Mouse (Mus musculus): Measurements from ENCODE around the gene Amdhd1. TPM values are rescaled to one million over a fixed set of nuclear protein-coding genes. Genes with fewer than 3 reads are reported as not detected.
A peak's percentile ranks its signal among the peaks of the same experiment; 100 is the strongest.

The Amdhd1 gene
- polyA plus RNA-seq (2015; fragmentation: Nextera tagmentation; extraction: Ambion mirVana) = 1.3 and 1.7 TPM in 2 replicates

DNA sequence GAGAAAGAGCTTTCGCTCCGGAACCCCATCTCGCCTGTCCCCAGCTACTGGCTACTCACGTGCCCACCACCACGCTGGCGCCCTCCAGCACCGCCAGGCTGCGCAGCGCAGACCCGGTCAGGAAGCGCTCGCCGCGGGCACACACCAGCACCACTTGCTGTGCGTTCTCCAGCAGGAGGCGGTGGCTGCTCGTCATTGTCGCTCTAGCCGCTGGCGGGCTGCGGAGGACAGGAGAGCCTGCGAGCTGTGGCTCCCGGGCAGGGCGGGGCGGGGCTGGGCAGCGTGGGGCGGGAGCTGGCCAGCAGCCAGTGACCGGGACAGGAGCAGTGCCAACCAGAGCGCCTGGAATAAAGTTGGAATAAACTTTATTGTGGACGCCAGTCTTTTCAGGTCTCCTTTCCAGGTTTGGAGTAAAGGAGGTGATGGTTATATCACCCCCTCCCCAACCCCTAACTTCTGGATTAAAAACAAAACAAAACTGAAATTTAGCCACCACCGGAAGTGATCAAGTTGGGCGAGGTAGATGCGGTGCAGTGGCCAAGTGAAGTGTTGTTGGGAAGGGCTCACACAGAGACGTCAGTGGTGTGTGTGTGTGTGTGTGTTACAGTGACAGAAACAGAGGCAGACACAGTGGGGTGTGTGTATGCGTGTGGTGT lies at the start of gene Amdhd1:
Gene Amdhd1 (minus strand): TSS at position 259 of the 656 bp plus-strand sequence.
- peak within 1 kb of the TSS; percentile 72 for H3K4me2 ChIP-seq (ENCODE audit: low read depth, low read length)
- H3K36me3 ChIP-seq (ENCODE audit: control insufficient read depth, insufficient read depth, low read length) = no peaks in the 10 kb centered on the region
- H3K9me3 ChIP-seq (replicated peaks; ENCODE audit: control insufficient read depth, low read length) = no peaks in the 10 kb centered on the region
- H3K4me3 ChIP-seq (replicated peaks; ENCODE audit: low read length) = peak within 1 kb of the TSS; percentile 48
- peaks cover 8% of the 10 kb centered on the region for H3K4me1 ChIP-seq (ENCODE audit: control insufficient read depth, insufficient read depth, low read length)
- ATAC-seq (ENCODE audit: insufficient read depth, low FRiP score) = peak; percentile 95
- H3K9ac ChIP-seq (ENCODE audit: low read length) = peak within 1 kb of the TSS; percentile 61
- WGBS = 2% methylated on average over 35 of the region's 35 CpGs
- H3K27ac ChIP-seq (ENCODE audit: low read length) = no peak within 1 kb of the TSS
- no peaks in the 10 kb centered on the region; the same call in 1 of the 2 replicates for H3K27me3 ChIP-seq (ENCODE audit: control insufficient read depth, insufficient read depth, low read length)

DNA sequence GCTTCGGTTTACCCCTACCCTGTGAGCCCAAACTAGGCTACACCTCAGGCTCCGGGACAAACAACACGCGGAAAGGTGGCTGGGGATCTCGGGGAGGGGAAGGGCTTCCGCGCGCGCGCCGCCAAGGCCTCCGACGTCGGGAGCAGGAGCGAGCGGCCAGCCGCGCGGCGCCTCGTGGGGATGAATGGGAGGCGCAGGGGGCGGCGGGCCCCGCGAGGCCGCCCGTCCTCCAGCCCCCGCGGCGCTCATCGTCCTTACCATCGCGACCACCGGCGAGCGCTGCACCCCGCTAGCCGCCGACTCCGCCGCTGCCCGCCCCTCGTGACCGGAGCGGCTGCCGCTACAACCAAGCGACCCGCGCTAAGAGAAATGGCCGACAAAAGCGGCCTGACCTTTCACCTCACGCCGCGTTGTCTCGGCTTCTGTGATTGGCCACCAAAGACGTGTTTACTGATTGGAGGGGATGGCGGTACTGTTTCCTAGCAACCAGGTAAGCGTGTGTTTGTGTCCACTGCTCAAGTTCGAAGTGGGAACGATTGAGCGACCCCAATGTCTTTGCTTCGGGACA lies 49.5 kb upstream of the Amdhd1 start, which contains the start of gene Snrpf:
Gene Snrpf (minus strand): TSS at position 426 of the 568 bp plus-strand sequence.
- H3K4me3 ChIP-seq (replicated peaks; ENCODE audit: low read length) = peak within 1 kb of the TSS; percentile 94
- H3K27me3 ChIP-seq (ENCODE audit: control insufficient read depth, insufficient read depth, low read length) = no peaks in the 10 kb centered on the region
- H3K9me3 ChIP-seq (replicated peaks; ENCODE audit: control insufficient read depth, low read length) = no peaks in the 10 kb centered on the region
- WGBS = under 1% methylated on average over 63 of the region's 63 CpGs
- H3K4me1 ChIP-seq (ENCODE audit: control insufficient read depth, insufficient read depth, low read length) = peaks cover 15% of the 10 kb centered on the region
- H3K36me3 ChIP-seq (ENCODE audit: control insufficient read depth, insufficient read depth, low read length) = peaks cover 4% of the 10 kb centered on the region; the same call in 1 of the 2 replicates
- H3K27ac ChIP-seq (ENCODE audit: low read length) = peak within 1 kb of the TSS; percentile 52
- peak; percentile 92 for ATAC-seq (ENCODE audit: insufficient read depth, low FRiP score)
- peak within 1 kb of the TSS; percentile 89 for H3K4me2 ChIP-seq (ENCODE audit: low read depth, low read length)
- H3K9ac ChIP-seq (ENCODE audit: low read length) = peak within 1 kb of the TSS; percentile 90

DNA sequence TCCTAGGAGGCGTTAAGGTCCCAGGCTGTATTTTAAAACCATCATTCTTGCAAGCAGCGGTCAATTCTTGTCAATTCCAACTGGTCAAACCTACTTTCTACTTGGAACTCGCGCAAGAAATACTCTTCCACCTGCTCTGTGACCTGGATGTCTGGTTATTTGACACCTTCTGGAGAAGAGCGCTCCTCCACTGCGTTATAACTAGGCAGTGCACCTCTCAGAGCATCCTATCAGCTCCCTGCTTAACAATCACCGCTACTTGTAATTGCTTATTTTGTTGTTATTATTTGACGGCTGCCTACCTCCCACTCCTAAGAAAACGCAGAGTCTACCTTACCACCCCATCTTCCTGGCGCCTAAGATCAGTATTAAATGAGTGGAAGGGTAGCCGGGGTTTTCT lies 49.0 kb upstream of the Amdhd1 start:
- Histone ChIP-seq H3K4me1 (ENCODE audit: control insufficient read depth, insufficient read depth, low read length) (peaks cover 13% of the 10 kb centered on the region), H3K27ac (ENCODE audit: low read length) (peak overlapping the region; percentile 52), H3K27me3 (ENCODE audit: control insufficient read depth, insufficient read depth, low read length) (no peaks in the 10 kb centered on the region), H3K4me3 (replicated peaks; ENCODE audit: low read length) (peak overlapping the region; percentile 94), H3K4me2 (ENCODE audit: low read depth, low read length) (peak overlapping the region; percentile 68), H3K9me3 (replicated peaks; ENCODE audit: control insufficient read depth, low read length) (no peaks in the 10 kb centered on the region), H3K9ac (ENCODE audit: low read length) (peak overlapping the region; percentile 90), H3K36me3 (ENCODE audit: control insufficient read depth, insufficient read depth, low read length) (peaks cover 6% of the 10 kb centered on the region)
- under 1% methylated on average over 11 of the region's 11 CpGs for WGBS
- ATAC-seq (ENCODE audit: insufficient read depth, low FRiP score) = no peak

DNA sequence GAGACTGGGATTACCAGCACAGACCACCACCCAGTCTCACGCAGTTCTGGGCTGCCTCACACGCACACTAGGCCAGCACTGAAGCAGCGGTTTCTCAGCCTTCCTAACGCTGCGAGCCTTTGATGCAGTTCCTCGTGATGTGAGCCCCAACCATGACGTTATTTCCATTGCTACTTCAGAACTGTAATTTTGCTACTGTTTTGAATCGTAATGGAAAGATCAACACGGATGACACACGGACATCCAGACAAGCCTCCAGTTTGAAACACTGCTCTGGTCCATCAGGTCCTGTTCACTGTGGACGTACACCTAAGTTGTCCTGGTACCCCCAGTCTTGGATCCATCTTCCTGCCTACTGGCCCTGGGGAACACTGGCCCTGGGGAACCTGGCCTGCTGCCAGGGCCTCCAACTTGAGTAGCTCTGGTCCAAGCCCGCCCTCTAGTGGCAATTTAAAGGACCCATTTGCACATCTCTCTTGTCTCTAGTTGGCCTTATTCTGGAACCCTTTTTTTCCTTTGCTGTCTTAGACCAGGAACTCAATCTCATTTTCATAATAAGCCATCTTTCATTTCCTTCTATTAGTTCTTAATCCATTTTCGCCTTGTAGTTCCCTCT lies 37.5 kb upstream of the Amdhd1 start:
- no peaks in the 10 kb centered on the region for H3K4me1 ChIP-seq (ENCODE audit: control insufficient read depth, insufficient read depth, low read length)
- H3K36me3 ChIP-seq (ENCODE audit: control insufficient read depth, insufficient read depth, low read length) = no peaks in the 10 kb centered on the region; the same call in 1 of the 2 replicates
- H3K4me2 ChIP-seq (ENCODE audit: low read depth, low read length) = no peak overlapping the region
- no peaks in the 10 kb centered on the region for H3K27me3 ChIP-seq (ENCODE audit: control insufficient read depth, insufficient read depth, low read length)
- peak; percentile 40; the same call in 1 of the 2 replicates for ATAC-seq (ENCODE audit: insufficient read depth, low FRiP score)
- H3K9ac ChIP-seq (ENCODE audit: low read length) = no peak overlapping the region
- WGBS = 63% methylated on average over 13 of the region's 13 CpGs
- no peaks in the 10 kb centered on the region for H3K9me3 ChIP-seq (replicated peaks; ENCODE audit: control insufficient read depth, low read length)
- no peak overlapping the region for H3K27ac ChIP-seq (ENCODE audit: low read length)
- H3K4me3 ChIP-seq (replicated peaks; ENCODE audit: low read length) = no peak overlapping the region

DNA sequence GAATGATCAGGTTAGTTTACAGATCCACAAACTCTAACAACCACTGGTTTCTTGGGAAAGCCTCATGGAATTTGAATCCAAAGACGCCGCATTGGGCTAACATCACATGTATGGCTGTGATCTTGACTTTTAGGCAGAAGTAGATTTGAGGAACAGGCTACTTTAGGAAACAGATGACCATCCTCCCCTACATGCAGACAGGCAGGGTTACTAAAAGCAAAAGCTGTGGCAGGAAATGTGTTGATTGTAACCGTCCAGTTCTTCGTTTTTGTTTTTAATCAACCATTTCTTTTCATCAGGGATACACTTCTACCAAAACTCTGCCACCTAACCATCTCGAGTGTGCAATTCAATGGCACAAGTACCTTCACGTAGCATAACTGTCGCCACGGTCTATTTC lies 36.1 kb upstream of the Amdhd1 start:
- WGBS = 89% methylated on average over 8 of the region's 8 CpGs

DNA sequence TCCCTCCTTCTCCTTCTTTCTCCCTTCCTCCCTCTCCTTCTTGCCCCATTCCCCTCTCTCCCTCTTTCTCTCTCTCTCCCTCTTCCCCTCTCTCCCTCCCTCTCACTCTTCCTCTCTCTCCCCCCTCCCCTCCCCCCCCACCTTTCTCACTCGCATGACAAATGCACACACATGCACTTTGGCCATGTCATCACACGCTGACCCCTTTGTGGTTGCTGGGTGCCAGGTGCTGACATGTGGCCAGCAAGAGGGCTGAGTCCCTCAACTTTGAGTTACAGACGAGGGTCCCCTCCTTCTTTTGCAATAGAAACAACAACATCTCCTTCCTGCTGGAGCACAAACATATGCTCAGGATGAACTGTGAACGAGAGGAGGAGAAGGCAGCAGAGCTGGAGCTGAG lies 35.1 kb upstream of the Amdhd1 start:
- H3K9me3 ChIP-seq (replicated peaks; ENCODE audit: control insufficient read depth, low read length) = no peaks in the 10 kb centered on the region
- no peak overlapping the region for H3K9ac ChIP-seq (ENCODE audit: low read length)
- ATAC-seq (ENCODE audit: insufficient read depth, low FRiP score) = no peak
- no peak overlapping the region for H3K4me2 ChIP-seq (ENCODE audit: low read depth, low read length)
- H3K4me1 ChIP-seq (ENCODE audit: control insufficient read depth, insufficient read depth, low read length) = no peaks in the 10 kb centered on the region
- no peak overlapping the region for H3K27ac ChIP-seq (ENCODE audit: low read length)
- no peaks in the 10 kb centered on the region for H3K27me3 ChIP-seq (ENCODE audit: control insufficient read depth, insufficient read depth, low read length)
- H3K4me3 ChIP-seq (replicated peaks; ENCODE audit: low read length) = no peak overlapping the region
- 51% methylated on average over 4 of the region's 4 CpGs for WGBS
- H3K36me3 ChIP-seq (ENCODE audit: control insufficient read depth, insufficient read depth, low read length) = no peaks in the 10 kb centered on the region

More for the DNA sequence above, 36.1 kb upstream of the Amdhd1 start:
- no peaks in the 10 kb centered on the region for H3K4me1 ChIP-seq (ENCODE audit: control insufficient read depth, insufficient read depth, low read length)
- H3K27me3 ChIP-seq (ENCODE audit: control insufficient read depth, insufficient read depth, low read length) = no peaks in the 10 kb centered on the region
- no peak overlapping the region for H3K9ac ChIP-seq (ENCODE audit: low read length)
- H3K4me3 ChIP-seq (replicated peaks; ENCODE audit: low read length) = no peak overlapping the region
- no peak overlapping the region for H3K27ac ChIP-seq (ENCODE audit: low read length)
- no peak overlapping the region for H3K4me2 ChIP-seq (ENCODE audit: low read depth, low read length)
- no peak for ATAC-seq (ENCODE audit: insufficient read depth, low FRiP score)
- H3K9me3 ChIP-seq (replicated peaks; ENCODE audit: control insufficient read depth, low read length) = no peaks in the 10 kb centered on the region
- H3K36me3 ChIP-seq (ENCODE audit: control insufficient read depth, insufficient read depth, low read length) = no peaks in the 10 kb centered on the region

DNA sequence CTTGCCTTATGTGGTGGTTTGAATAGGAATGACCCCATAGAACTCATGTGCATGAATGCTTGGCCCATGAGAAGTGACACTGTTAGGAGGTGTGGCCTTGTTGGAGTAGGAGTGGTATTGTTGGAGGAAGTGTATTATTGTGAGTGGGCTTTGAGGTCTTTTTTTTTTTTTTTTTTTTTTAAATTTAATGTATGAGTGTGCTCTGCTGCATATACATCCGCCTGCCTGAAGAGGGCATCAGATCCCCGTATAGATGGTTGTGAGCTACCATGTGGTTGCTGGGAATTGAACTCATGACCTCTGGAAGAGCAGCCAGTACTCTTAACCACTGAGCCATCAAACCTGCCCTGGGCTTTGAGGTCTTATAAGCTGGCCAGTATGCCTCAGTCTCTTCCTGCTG lies 32.4 kb upstream of the Amdhd1 start:
- ATAC-seq (ENCODE audit: insufficient read depth, low FRiP score) = no peak
- no peak overlapping the region for H3K4me2 ChIP-seq (ENCODE audit: low read depth, low read length)
- no peaks in the 10 kb centered on the region for H3K27me3 ChIP-seq (ENCODE audit: control insufficient read depth, insufficient read depth, low read length)
- H3K4me3 ChIP-seq (replicated peaks; ENCODE audit: low read length) = no peak overlapping the region
- H3K27ac ChIP-seq (ENCODE audit: low read length) = no peak overlapping the region
- H3K9me3 ChIP-seq (replicated peaks; ENCODE audit: control insufficient read depth, low read length) = no peaks in the 10 kb centered on the region
- H3K4me1 ChIP-seq (ENCODE audit: control insufficient read depth, insufficient read depth, low read length) = no peaks in the 10 kb centered on the region
- WGBS = 61% methylated on average over 2 of the region's 2 CpGs
- no peaks in the 10 kb centered on the region for H3K36me3 ChIP-seq (ENCODE audit: control insufficient read depth, insufficient read depth, low read length)
- H3K9ac ChIP-seq (ENCODE audit: low read length) = no peak overlapping the region

DNA sequence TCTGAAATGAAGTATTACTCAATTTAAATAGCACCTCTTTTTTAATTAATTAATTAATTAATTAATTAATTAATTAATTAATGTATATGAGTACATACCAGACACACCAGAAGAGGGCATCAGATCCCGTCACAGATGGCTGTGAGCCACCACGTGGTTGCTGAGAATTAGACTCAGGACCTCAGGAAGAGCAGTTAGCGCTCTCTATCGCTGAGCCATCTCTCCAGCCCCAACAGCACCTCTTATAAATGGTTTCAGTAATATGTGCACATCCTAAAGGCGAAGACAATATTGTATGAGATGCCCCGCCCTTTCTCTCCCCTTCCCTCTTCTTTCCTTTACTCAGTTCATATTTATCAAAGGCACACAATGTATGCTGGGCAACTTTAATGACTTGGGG lies 28.8 kb upstream of the Amdhd1 start:
- Histone ChIP-seq H3K4me3 (replicated peaks; ENCODE audit: low read length) (no peak overlapping the region), H3K9me3 (replicated peaks; ENCODE audit: control insufficient read depth, low read length) (no peaks in the 10 kb centered on the region), H3K27ac (ENCODE audit: low read length) (no peak overlapping the region), H3K9ac (ENCODE audit: low read length) (no peak overlapping the region), H3K36me3 (ENCODE audit: control insufficient read depth, insufficient read depth, low read length) (no peaks in the 10 kb centered on the region), H3K27me3 (ENCODE audit: control insufficient read depth, insufficient read depth, low read length) (no peaks in the 10 kb centered on the region), H3K4me1 (ENCODE audit: control insufficient read depth, insufficient read depth, low read length) (no peaks in the 10 kb centered on the region), H3K4me2 (ENCODE audit: low read depth, low read length) (no peak overlapping the region)
- 82% methylated on average over 6 of the region's 6 CpGs for WGBS
- ATAC-seq (ENCODE audit: insufficient read depth, low FRiP score) = no peak

All from stomach, embryonic 16.5 days (tissue).